ENCODE assay signal across 12 mouse cellular contexts in the genomic region with DNA sequence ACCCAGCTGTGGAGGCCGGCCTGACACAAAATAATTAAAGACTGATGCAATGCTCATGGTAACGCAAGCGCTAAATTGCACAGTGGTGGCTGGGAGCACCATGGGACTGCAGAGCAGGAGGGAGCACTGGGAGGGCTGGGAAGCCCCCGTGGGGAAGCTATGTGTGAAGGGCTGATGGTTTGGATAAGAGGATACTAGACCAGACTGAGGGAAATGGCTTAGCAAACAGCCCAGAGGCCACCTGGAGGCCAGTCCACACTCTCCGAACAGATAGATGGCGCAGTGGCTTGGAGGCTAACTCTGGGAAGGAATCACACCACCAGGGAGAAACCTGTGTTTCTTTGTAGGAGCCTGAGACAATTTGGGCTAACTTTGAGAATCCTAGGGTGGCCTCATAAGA.
DNase-seq lines count a peak whose midpoint lies in the region; ATAC-seq lines count a peak whose summit lies in the region.
"Had no signal": no experiment of that assay in that cellular context is flagged by ENCODE, and none has a peak within 500 bp of the region (broad histone marks: within the 10 kb centered on the region; RNA-seq: fewer than 3 reads in every experiment).

No protein-coding gene starts in this region.

- peak; percentile 41 for DNase-seq in hindbrain, embryonic 10.5 days (ENCODE audit: low spot score)
- no peak for DNase-seq in hindbrain, embryonic 14.5 days (ENCODE audit: low spot score)
- peak; percentile 91 for DNase-seq in midbrain, embryonic 11.5 days (ENCODE audit: low spot score, missing footprints)
- DNase-seq in embryo, embryonic 11 days, result peak; percentile 71
- DNase-seq in right cerebral cortex, postnatal 36 days (ENCODE audit: low spot score in 2 of 2), result no peak
- DNase-seq in layer of hippocampus, postnatal 25 days (ENCODE audit: extremely low spot score in 1 of 2, low spot score in 1 of 2), result no peak
- DNase-seq: adrenal gland, postnatal 14 days; cerebellum, adult 2 months; kidney, adult 18-20 months had no signal

- H3K4me2 ChIP-seq in hindbrain, embryonic 14.5 days (replicated peaks), result no peak overlapping the region
- no peak overlapping the region for H3K4me2 ChIP-seq in midbrain, embryonic 11.5 days
- no peak overlapping the region for H3K4me2 ChIP-seq in midbrain, embryonic 15.5 days
- no peak overlapping the region for H3K4me2 ChIP-seq in stomach, embryonic 15.5 days
- H3K4me2 ChIP-seq: neural tube, embryonic 13.5 days had no signal

- WGBS in hindbrain, embryonic 10.5 days, result 22% methylated on average over 6 of the region's 6 CpGs
- WGBS in hindbrain, embryonic 14.5 days, result 24% methylated on average over 6 of the region's 6 CpGs
- 32% methylated on average over 6 of the region's 6 CpGs for WGBS in midbrain, embryonic 11.5 days
- 37% methylated on average over 6 of the region's 6 CpGs for WGBS in midbrain, embryonic 15.5 days
- 60% methylated on average over 6 of the region's 6 CpGs for WGBS in stomach, embryonic 15.5 days

- H3K27ac ChIP-seq in hindbrain, embryonic 10.5 days, result no peak overlapping the region
- no peak overlapping the region for H3K27ac ChIP-seq in hindbrain, embryonic 14.5 days
- H3K27ac ChIP-seq in midbrain, embryonic 11.5 days (ENCODE audit: low read depth, low read length), result no peak overlapping the region
- H3K27ac ChIP-seq in midbrain, embryonic 15.5 days, result no peak overlapping the region
- 0 out of 2 replicates have a peak overlapping the region, but pooled peaks have one; percentile 11 for H3K27ac ChIP-seq in stomach, embryonic 15.5 days
- H3K27ac ChIP-seq: neural tube, embryonic 13.5 days had no signal

- peaks cover 22% of the 10 kb centered on the region; the same call in 1 of the 2 replicates for H3K27me3 ChIP-seq in hindbrain, embryonic 10.5 days (ENCODE audit: insufficient read depth, poor library complexity, severe bottlenecking)
- H3K27me3 ChIP-seq in hindbrain, embryonic 14.5 days (ENCODE audit: control insufficient read depth, insufficient read depth, low read length), result peaks cover 5% of the 10 kb centered on the region; the same call in 1 of the 2 replicates
- H3K27me3 ChIP-seq in midbrain, embryonic 11.5 days (ENCODE audit: control insufficient read depth, insufficient read depth, low read length), result no peaks in the 10 kb centered on the region
- H3K27me3 ChIP-seq in midbrain, embryonic 15.5 days (replicated peaks), result 0 out of 2 replicates have a peak, but pooled peaks cover 3% of the 10 kb centered on the region
- no peaks in the 10 kb centered on the region for H3K27me3 ChIP-seq in stomach, embryonic 15.5 days (replicated peaks)

- peaks cover 70% of the 10 kb centered on the region for H3K4me1 ChIP-seq in hindbrain, embryonic 10.5 days (replicated peaks)
- peaks cover 4% of the 10 kb centered on the region; the same call in 1 of the 2 replicates for H3K4me1 ChIP-seq in hindbrain, embryonic 14.5 days (replicated peaks; ENCODE audit: control insufficient read depth, insufficient read depth, low read length)
- peaks cover 25% of the 10 kb centered on the region for H3K4me1 ChIP-seq in midbrain, embryonic 11.5 days (ENCODE audit: control insufficient read depth, insufficient read depth, low read length)
- H3K4me1 ChIP-seq in midbrain, embryonic 15.5 days, result peaks cover 26% of the 10 kb centered on the region
- peaks cover 20% of the 10 kb centered on the region for H3K4me1 ChIP-seq in stomach, embryonic 15.5 days

- no peak for ATAC-seq in hindbrain, embryonic 14.5 days (ENCODE audit: low FRiP score)
- ATAC-seq in midbrain, embryonic 11.5 days (ENCODE audit: low FRiP score), result no peak
- no peak for ATAC-seq in midbrain, embryonic 15.5 days (replicated peaks)
- no peak for ATAC-seq in stomach, embryonic 15.5 days (ENCODE audit: insufficient read depth, low FRiP score, low read depth)

- no peaks in the 10 kb centered on the region for H3K36me3 ChIP-seq in hindbrain, embryonic 10.5 days
- no peaks in the 10 kb centered on the region for H3K36me3 ChIP-seq in hindbrain, embryonic 14.5 days (replicated peaks; ENCODE audit: control insufficient read depth, insufficient read depth)
- H3K36me3 ChIP-seq in midbrain, embryonic 11.5 days (ENCODE audit: control insufficient read depth, insufficient read depth, low read length), result no peaks in the 10 kb centered on the region
- H3K36me3 ChIP-seq in midbrain, embryonic 15.5 days (replicated peaks), result no peaks in the 10 kb centered on the region
- H3K36me3 ChIP-seq in stomach, embryonic 15.5 days, result no peaks in the 10 kb centered on the region
- H3K36me3 ChIP-seq: neural tube, embryonic 13.5 days had no signal

- no peak overlapping the region for H3K9ac ChIP-seq in hindbrain, embryonic 14.5 days
- no peak overlapping the region for H3K9ac ChIP-seq in midbrain, embryonic 11.5 days (ENCODE audit: low read length)
- H3K9ac ChIP-seq in midbrain, embryonic 15.5 days, result no peak overlapping the region
- H3K9ac ChIP-seq in stomach, embryonic 15.5 days, result no peak overlapping the region
- H3K9ac ChIP-seq: neural tube, embryonic 13.5 days had no signal

- no peaks in the 10 kb centered on the region for H3K9me3 ChIP-seq in hindbrain, embryonic 10.5 days
- no peaks in the 10 kb centered on the region for H3K9me3 ChIP-seq in hindbrain, embryonic 14.5 days (ENCODE audit: control insufficient read depth, low read length)
- no peaks in the 10 kb centered on the region for H3K9me3 ChIP-seq in midbrain, embryonic 11.5 days (ENCODE audit: control insufficient read depth, low read length)
- H3K9me3 ChIP-seq in midbrain, embryonic 15.5 days, result no peaks in the 10 kb centered on the region
- no peaks in the 10 kb centered on the region for H3K9me3 ChIP-seq in stomach, embryonic 15.5 days
- H3K9me3 ChIP-seq: neural tube, embryonic 13.5 days had no signal

- no peak overlapping the region for H3K4me3 ChIP-seq in hindbrain, embryonic 10.5 days
- H3K4me3 ChIP-seq in hindbrain, embryonic 14.5 days (replicated peaks; ENCODE audit: low read length), result no peak overlapping the region
- H3K4me3 ChIP-seq in midbrain, embryonic 11.5 days (ENCODE audit: low read depth, low read length), result no peak overlapping the region
- H3K4me3 ChIP-seq in midbrain, embryonic 15.5 days, result no peak overlapping the region
- no peak overlapping the region for H3K4me3 ChIP-seq in stomach, embryonic 15.5 days (replicated peaks)
- H3K4me3 ChIP-seq: neural tube, embryonic 13.5 days had no signal

Comparison
In these comparisons a context has a peak if more than half of its experiments do, and no peak if none do; other contexts are left out.
1. DNase-seq: peak in hindbrain, embryonic 10.5 days (single experiment), midbrain, embryonic 11.5 days (single experiment) and embryo, embryonic 11 days (single experiment); none in hindbrain, embryonic 14.5 days (single experiment), right cerebral cortex, postnatal 36 days (0 of 2) and layer of hippocampus, postnatal 25 days (0 of 2).